Mouse (Mus musculus) ES-E14 (cell line): ENCODE data around the gene Arl15.

Source experiments
- CHD2 ChIP-seq: IDR thresholded peaks from 2 replicates; pipeline ENCODE4 v1.6.1; 2014; ENCODE audit warnings: mild to moderate bottlenecking, low read depth, low read length, inconsistent platforms
- HCFC1 ChIP-seq: IDR thresholded peaks from 2 replicates; pipeline ENCODE4 v1.6.1; 2012; ENCODE audit warnings: low read length, inconsistent platforms, borderline replicate concordance; ENCODE audit not compliant: insufficient read depth
- MAFK ChIP-seq: IDR thresholded peaks from 2 replicates; pipeline ENCODE4 v1.6.1; 2014; ENCODE audit warnings: mild to moderate bottlenecking, low read depth, low read length, inconsistent platforms; ENCODE audit not compliant: insufficient read depth
- ZC3H11A ChIP-seq: IDR thresholded peaks from 2 replicates; pipeline ENCODE4 v1.6.1; 2012; ENCODE audit warnings: low read depth, mild to moderate bottlenecking, inconsistent platforms, low read length, borderline replicate concordance
- ZNF384 ChIP-seq: IDR thresholded peaks from 2 replicates; pipeline ENCODE4 v1.6.1; 2012; ENCODE audit warnings: low read depth, low read length, inconsistent platforms

DNA sequence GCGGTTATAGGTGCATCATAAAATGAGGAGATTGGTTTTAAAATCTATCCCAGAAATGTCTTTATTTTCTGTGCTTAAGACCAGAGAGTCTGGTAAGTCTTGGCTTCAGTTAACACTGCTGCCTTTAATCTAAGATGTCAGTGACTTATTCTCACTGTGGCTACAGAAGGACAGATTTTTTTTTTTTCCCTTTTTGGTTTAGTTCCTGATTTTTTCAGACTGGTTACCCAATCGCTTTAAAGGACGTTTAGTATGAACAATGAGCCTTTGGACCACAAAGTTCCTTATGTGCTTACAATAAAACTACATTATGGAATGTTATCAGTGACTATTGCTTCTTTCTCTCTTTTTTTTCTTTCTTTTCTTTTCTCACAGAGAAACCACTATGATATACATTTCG is 81.4 kb downstream of the Arl15 start:
- TF ChIP-seq CHD2 = no peak
- TF ChIP-seq ZNF384 = no peak
- no peak for TF ChIP-seq MAFK
- TF ChIP-seq ZC3H11A = no peak
- no peak for TF ChIP-seq HCFC1
